In the genomic region with DNA sequence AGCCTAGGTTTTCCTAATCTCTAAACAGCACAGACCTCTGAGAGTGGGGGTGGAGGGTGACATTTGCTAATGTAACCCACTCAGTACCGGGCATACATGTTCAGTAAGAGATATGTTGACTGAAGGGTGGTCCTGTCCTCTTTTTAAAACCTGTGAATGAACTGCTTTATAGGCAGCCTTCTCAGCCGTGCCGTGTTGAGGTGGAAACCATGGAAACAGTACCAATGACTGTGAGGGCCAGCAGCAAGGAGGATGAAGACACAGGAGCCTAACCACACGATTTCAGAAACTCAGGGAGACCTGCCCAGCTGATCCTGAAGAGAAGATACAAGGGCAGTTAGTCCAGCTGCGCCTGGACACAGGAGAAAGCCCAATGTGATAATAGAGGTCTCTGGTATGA, we compare ENCODE assay signal across 19 mouse cellular contexts.
"Had no signal": no experiment of that assay in that cellular context is flagged by ENCODE, and none has a peak within 500 bp of the region (broad histone marks: within the 10 kb centered on the region; RNA-seq: fewer than 3 reads in every experiment).

No protein-coding gene starts in this region.

- H3K27ac ChIP-seq: limb, embryonic 12.5 days; limb, embryonic 15.5 days; liver, embryonic 14.5 days; macrophage; midbrain, embryonic 13.5 days; neural tube, embryonic 12.5 days had no signal

- H3K4me3 ChIP-seq: limb, embryonic 12.5 days; limb, embryonic 15.5 days; midbrain, embryonic 13.5 days; neural tube, embryonic 12.5 days had no signal

- H3K4me1 ChIP-seq: limb, embryonic 12.5 days; limb, embryonic 15.5 days; midbrain, embryonic 13.5 days; neural tube, embryonic 12.5 days had no signal

- H3K9ac ChIP-seq: limb, embryonic 12.5 days; limb, embryonic 15.5 days; liver, embryonic 14.5 days; liver, postnatal 0 days; lung, embryonic 14.5 days; midbrain, embryonic 13.5 days; neural tube, embryonic 12.5 days had no signal

- H3K36me3 ChIP-seq: limb, embryonic 12.5 days; limb, embryonic 15.5 days; neural tube, embryonic 12.5 days had no signal

- H3K4me2 ChIP-seq: limb, embryonic 12.5 days; limb, embryonic 15.5 days; liver, embryonic 11.5 days; lung, embryonic 14.5 days; midbrain, embryonic 13.5 days; neural tube, embryonic 12.5 days had no signal

- DNase-seq: kidney, adult 9 months; kidney, postnatal 14 days; kidney, postnatal 4 days; left cerebral cortex, postnatal 4 days; liver, postnatal 0 days; lung, embryonic 14.5 days; retina, postnatal 1 day; right cerebral cortex, postnatal 25 days; thymus, adult 18-20 months; thymus, postnatal 36 days had no signal

- H3K9me3 ChIP-seq: limb, embryonic 12.5 days; limb, embryonic 15.5 days; midbrain, embryonic 13.5 days; neural tube, embryonic 12.5 days had no signal

- H3K27me3 ChIP-seq: limb, embryonic 12.5 days; limb, embryonic 15.5 days; midbrain, embryonic 13.5 days; neural tube, embryonic 12.5 days had no signal

- ATAC-seq: liver, postnatal 0 days; lung, postnatal 0 days; midbrain, embryonic 13.5 days; midbrain, embryonic 16.5 days had no signal
